Mouse (Mus musculus): ENCODE results near the gene Zfp583. TPM values are rescaled to one million over a fixed set of nuclear protein-coding genes. Genes with fewer than 3 reads are reported as not detected.
A peak's percentile ranks its signal among the peaks of the same experiment; 100 is the strongest.

Zfp583 gene
- total and polyA plus RNA-seq, 2 experiments from 2014 or later, result 3.1 TPM

DNA sequence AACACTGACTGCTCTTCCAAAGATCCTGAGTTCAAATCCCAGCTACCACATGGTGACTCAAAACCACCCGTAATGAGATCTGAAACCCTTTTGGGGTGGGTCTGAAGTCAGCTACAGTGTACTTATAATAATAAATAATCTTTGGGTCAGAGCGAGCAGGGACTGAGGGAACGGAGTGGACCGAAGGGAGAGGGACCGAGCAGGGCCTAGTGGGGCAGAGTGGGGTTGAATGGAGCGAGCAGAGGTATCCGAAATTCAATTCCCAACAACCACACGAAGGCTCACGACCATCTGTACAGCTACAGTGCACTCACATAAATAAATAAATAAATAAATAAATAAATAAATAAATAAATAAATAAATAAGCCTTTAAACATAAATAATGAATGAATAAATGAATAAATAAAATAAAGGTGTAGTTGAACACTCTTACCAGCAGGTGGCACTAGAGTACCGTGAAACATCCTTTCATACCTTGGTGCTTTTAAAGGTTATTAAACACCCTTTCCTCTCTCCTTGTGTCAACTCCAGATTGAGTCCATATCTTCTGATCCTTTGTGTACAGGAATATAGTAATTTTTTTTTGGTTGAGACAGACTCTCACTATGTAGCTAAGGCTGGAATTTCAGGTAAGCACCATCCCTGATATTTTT, 28.0 kb upstream of the Zfp583 start:
- H3K36me3 ChIP-seq (replicated peaks; ENCODE audit: control insufficient read depth, insufficient read depth, low read length), result no peaks in the 10 kb centered on the region
- DNase-seq (ENCODE audit: low spot score) (peak; percentile 85), ATAC-seq (ENCODE audit: insufficient read depth, low read depth) (no peak)
- H3K27ac ChIP-seq (ENCODE audit: low read depth), result no peak overlapping the region
- no peak for TF ChIP-seq EP300 (IDR thresholded peaks at IDR 0.05; ENCODE audit: low read depth)
- peak; percentile 74 for TF ChIP-seq CTCF (IDR thresholded peaks at IDR 0.05; ENCODE audit: low read depth)
- 49% methylated on average over 10 of the region's 10 CpGs for WGBS
- no peaks in the 10 kb centered on the region for H3K27me3 ChIP-seq (ENCODE audit: control insufficient read depth, insufficient read depth, low read length)
- H3K9me3 ChIP-seq (replicated peaks; ENCODE audit: control insufficient read depth, low read length), result no peaks in the 10 kb centered on the region
- no peak overlapping the region for H3K9ac ChIP-seq (replicated peaks; ENCODE audit: low read depth, low read length)
- H3K4me2 ChIP-seq (ENCODE audit: low read depth, low read length), result no peak overlapping the region
- no peak overlapping the region for H3K4me3 ChIP-seq (ENCODE audit: low read depth, low read length)
- H3K4me1 ChIP-seq (ENCODE audit: control insufficient read depth, insufficient read depth), result peaks cover 4% of the 10 kb centered on the region; the same call in 1 of the 2 replicates

DNA sequence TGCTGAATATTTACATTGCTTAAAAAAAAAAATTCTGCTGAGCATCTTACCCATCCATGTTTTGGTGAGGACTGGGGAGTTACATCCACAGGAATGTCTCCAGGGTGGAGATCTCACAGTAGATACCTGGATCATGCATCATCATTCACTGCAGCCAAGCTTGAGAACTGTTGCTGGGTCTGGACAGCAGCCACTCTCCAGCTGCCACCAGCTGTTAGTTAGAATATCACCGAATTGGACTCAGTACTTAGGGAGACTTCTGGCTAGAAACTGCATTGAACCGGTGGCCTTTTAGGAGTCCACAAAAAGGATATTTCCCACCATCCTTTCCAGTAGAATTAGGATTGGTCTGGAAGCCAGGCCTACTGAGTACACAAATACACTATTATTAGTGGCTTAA, 27.0 kb upstream of the Zfp583 start:
- Histone ChIP-seq H3K9me3 (replicated peaks; ENCODE audit: control insufficient read depth, low read length) (no peaks in the 10 kb centered on the region), H3K27ac (ENCODE audit: low read depth) (no peak overlapping the region), H3K4me3 (ENCODE audit: low read depth, low read length) (no peak overlapping the region), H3K4me1 (ENCODE audit: control insufficient read depth, insufficient read depth) (no peaks in the 10 kb centered on the region), H3K4me2 (ENCODE audit: low read depth, low read length) (no peak overlapping the region), H3K27me3 (ENCODE audit: control insufficient read depth, insufficient read depth, low read length) (no peaks in the 10 kb centered on the region), H3K9ac (replicated peaks; ENCODE audit: low read depth, low read length) (no peak overlapping the region), H3K36me3 (replicated peaks; ENCODE audit: control insufficient read depth, insufficient read depth, low read length) (no peaks in the 10 kb centered on the region)
- DNase-seq (ENCODE audit: low spot score) (no peak), ATAC-seq (ENCODE audit: insufficient read depth, low read depth) (no peak)
- TF ChIP-seq EP300 (IDR thresholded peaks at IDR 0.05; ENCODE audit: low read depth) (no peak), CTCF (IDR thresholded peaks at IDR 0.05; ENCODE audit: low read depth) (no peak)
- WGBS, result 63% methylated on average over 2 of the region's 2 CpGs

- no peaks in the 10 kb centered on the region for H3K27me3 ChIP-seq (ENCODE audit: control insufficient read depth, insufficient read depth, low read length)
- H3K9me3 ChIP-seq (replicated peaks; ENCODE audit: control insufficient read depth, low read length), result no peaks in the 10 kb centered on the region
- 30% methylated on average over 10 of the region's 10 CpGs for WGBS
- H3K9ac ChIP-seq (replicated peaks; ENCODE audit: low read depth, low read length), result 0 out of 2 replicates have a peak overlapping the region, but pooled peaks have one; percentile 29
- H3K27ac ChIP-seq (ENCODE audit: low read depth), result no peak overlapping the region
- H3K4me3 ChIP-seq (ENCODE audit: low read depth, low read length), result peak overlapping the region; percentile 73
- TF ChIP-seq CTCF (IDR thresholded peaks at IDR 0.05; ENCODE audit: low read depth) (no peak), EP300 (IDR thresholded peaks at IDR 0.05; ENCODE audit: low read depth) (no peak)
- peak overlapping the region; percentile 67 for H3K4me2 ChIP-seq (ENCODE audit: low read depth, low read length)
- DNase-seq (ENCODE audit: low spot score), result no peak
- ATAC-seq (ENCODE audit: insufficient read depth, low read depth), result no peak
- H3K36me3 ChIP-seq (replicated peaks; ENCODE audit: control insufficient read depth, insufficient read depth, low read length), result no peaks in the 10 kb centered on the region
- H3K4me1 ChIP-seq (ENCODE audit: control insufficient read depth, insufficient read depth), result no peaks in the 10 kb centered on the region
These were observed 13.0 kb upstream of the Zfp583 start for GRCm38 (mm10) chr7:6344124-6344523.

GRCm38 (mm10) chr7:6343501-6344071, 12.5 kb upstream of the Zfp583 start, which contains the start of gene Gm3854:
Gene Gm3854 (plus strand): TSS chr7:6343759.
- Histone ChIP-seq H3K4me2 (ENCODE audit: low read depth, low read length) (peak within 1 kb of the TSS; percentile 67), H3K27me3 (ENCODE audit: control insufficient read depth, insufficient read depth, low read length) (no peaks in the 10 kb centered on the region), H3K4me3 (ENCODE audit: low read depth, low read length) (peak within 1 kb of the TSS; percentile 73), H3K9ac (replicated peaks; ENCODE audit: low read depth, low read length) (peak within 1 kb of the TSS; percentile 29), H3K4me1 (ENCODE audit: control insufficient read depth, insufficient read depth) (no peaks in the 10 kb centered on the region), H3K27ac (ENCODE audit: low read depth) (no peak within 1 kb of the TSS; the same call in 1 of the 2 replicates), H3K9me3 (replicated peaks; ENCODE audit: control insufficient read depth, low read length) (no peaks in the 10 kb centered on the region), H3K36me3 (replicated peaks; ENCODE audit: control insufficient read depth, insufficient read depth, low read length) (no peaks in the 10 kb centered on the region)
- no peak for TF ChIP-seq CTCF (IDR thresholded peaks at IDR 0.05; ENCODE audit: low read depth)
- TF ChIP-seq EP300 (IDR thresholded peaks at IDR 0.05; ENCODE audit: low read depth), result no peak
- WGBS, result under 1% methylated on average over 26 of the region's 26 CpGs
- ATAC-seq (ENCODE audit: insufficient read depth, low read depth), result peak; percentile 71
- DNase-seq (ENCODE audit: low spot score), result peak; percentile 26

- no peaks in the 10 kb centered on the region for H3K4me1 ChIP-seq (ENCODE audit: control insufficient read depth, insufficient read depth)
- WGBS, result 72% methylated on average over 5 of the region's 5 CpGs
- DNase-seq (ENCODE audit: low spot score), result no peak
- H3K4me2 ChIP-seq (ENCODE audit: low read depth, low read length), result no peak overlapping the region
- no peak for ATAC-seq (ENCODE audit: insufficient read depth, low read depth)
- H3K9ac ChIP-seq (replicated peaks; ENCODE audit: low read depth, low read length), result no peak overlapping the region
- H3K9me3 ChIP-seq (replicated peaks; ENCODE audit: control insufficient read depth, low read length), result no peaks in the 10 kb centered on the region
- no peak overlapping the region for H3K27ac ChIP-seq (ENCODE audit: low read depth)
- no peak overlapping the region for H3K4me3 ChIP-seq (ENCODE audit: low read depth, low read length)
- H3K27me3 ChIP-seq (ENCODE audit: control insufficient read depth, insufficient read depth, low read length), result no peaks in the 10 kb centered on the region
- H3K36me3 ChIP-seq (replicated peaks; ENCODE audit: control insufficient read depth, insufficient read depth, low read length), result no peaks in the 10 kb centered on the region
- no peak for TF ChIP-seq EP300 (IDR thresholded peaks at IDR 0.05; ENCODE audit: low read depth)
These were observed 8.8 kb upstream of the Zfp583 start for GRCm38 (mm10) chr7:6339865-6340264.
